Mouse (Mus musculus) heart, postnatal 14 days (tissue): Measurements from ENCODE around the gene Slc6a21. TPM values are rescaled to one million over a fixed set of nuclear protein-coding genes. Genes with fewer than 3 reads are reported as not detected.
A peak's percentile ranks its signal among the peaks of the same experiment; 100 is the strongest.

Experiments
- DNase-seq, 2 experiments: peaks; one replicate each; pipeline ENCODE4 v3.0.0; 2021 to 2022
- intact Hi-C: fragments of 180-260 bp; cut with DNase I; formaldehyde crosslinking; loops from one replicate; pipeline ENCODE4 v1.15.1; 2025
- total RNA-seq, 2 experiments: library from RNA; stranded (reverse); gene quantifications; 2 replicates each; pipeline ENCODE4 v1.2.3; 2021

Gene Slc6a21
- total RNA-seq, 2 experiments from 2014 or later: not detected

- DNase-seq: no peak
- intact Hi-C loops: loop anchor here (2.0 kb wide), 1 partner anchor 21 kb away; the partner anchor contains the start of gene Trpm4
Observed at GRCm38 (mm10) chr7:45312023-45312422, 34.7 kb downstream of the Slc6a21 start.

GRCm38 (mm10) chr7:45312686-45313453 lies 35.6 kb downstream of the Slc6a21 start:
- no peak for DNase-seq
- intact Hi-C loops: loop anchor here (2.0 kb wide), 1 partner anchor 20 kb away; the partner anchor contains the start of gene Trpm4

GRCm38 (mm10) chr7:45313495-45313894 lies 36.2 kb downstream of the Slc6a21 start:
- no peak for DNase-seq
- intact Hi-C loops: loop anchor here (2.0 kb wide), 1 partner anchor 19 kb away; the partner anchor contains the start of gene Trpm4

GRCm38 (mm10) chr7:45315182-45315701 lies 37.9 kb downstream of the Slc6a21 start:
- intact Hi-C loops: no loop called here
- DNase-seq: no peak

- no peak for DNase-seq
- intact Hi-C loops: no loop called here
Observed at GRCm38 (mm10) chr7:45316536-45316935, 39.2 kb downstream of the Slc6a21 start.

- DNase-seq: no peak
- intact Hi-C loops: no loop called here
Observed at GRCm38 (mm10) chr7:45322245-45322644, 44.9 kb downstream of the Slc6a21 start.

GRCm38 (mm10) chr7:45323069-45323468 lies 45.8 kb downstream of the Slc6a21 start:
- no peak for DNase-seq
- intact Hi-C loops: no loop called here

- no peak for DNase-seq
- intact Hi-C loops: no loop called here
Observed at GRCm38 (mm10) chr7:45325800-45326199, 48.5 kb downstream of the Slc6a21 start.

- intact Hi-C loops: no loop called here
- DNase-seq: peak; percentile 35 to 41
Observed at GRCm38 (mm10) chr7:45328841-45329475, 51.6 kb downstream of the Slc6a21 start.

GRCm38 (mm10) chr7:45331502-45331901 lies 54.2 kb downstream of the Slc6a21 start:
- no peak for DNase-seq
- intact Hi-C loops: no loop called here

- peak; percentile 42 to 58 for DNase-seq
- intact Hi-C loops: loop anchor here (2.0 kb wide), 1 partner anchor 20 kb away; no protein-coding TSS in a partner anchor
Observed at GRCm38 (mm10) chr7:45332685-45333425, 55.5 kb downstream of the Slc6a21 start.

GRCm38 (mm10) chr7:45333431-45333982 lies 56.2 kb downstream of the Slc6a21 start, which contains the start of gene Trpm4:
Trpm4 (minus strand) TSS chr7:45333780.
- intact Hi-C loops: loop anchor here (2.0 kb wide), 1 partner anchor 21 kb away; no protein-coding TSS in a partner anchor

GRCm38 (mm10) chr7:45334605-45335004 lies 57.3 kb downstream of the Slc6a21 start:
- DNase-seq: peak; percentile 22 to 41
- intact Hi-C loops: no loop called here

More at GRCm38 (mm10) chr7:45333431-45333982, 56.2 kb downstream of the Slc6a21 start, which contains the start of gene Trpm4:
- peak; percentile 91 to 94 for DNase-seq

GRCm38 (mm10) chr7:45335056-45335455 lies 57.7 kb downstream of the Slc6a21 start, which contains the start of gene Hrc:
Hrc (plus strand) TSS chr7:45335290.
- intact Hi-C loops: no loop called here
- DNase-seq: peak; percentile 36 to 49

- intact Hi-C loops: no loop called here
- no peak for DNase-seq
Observed at GRCm38 (mm10) chr7:45336319-45336718, 59.0 kb downstream of the Slc6a21 start.

- intact Hi-C loops: no loop called here
Observed at GRCm38 (mm10) chr7:45337469-45337868, 60.2 kb downstream of the Slc6a21 start.

GRCm38 (mm10) chr7:45338161-45338911 lies 61.0 kb downstream of the Slc6a21 start:
- DNase-seq: peak in 1 of 2 experiments; percentile 31
- intact Hi-C loops: no loop called here

More at GRCm38 (mm10) chr7:45337469-45337868, 60.2 kb downstream of the Slc6a21 start:
- DNase-seq: no peak
